Mouse (Mus musculus) ovary, postnatal 36 days (tissue): Measurements from ENCODE around the gene Arhgef2.
A peak's percentile ranks its signal among the peaks of the same experiment; 100 is the strongest.

Experiments used
- DNase-seq: peaks from one replicate; pipeline ENCODE4 v3.0.0; 2022; ENCODE audit warnings: low spot score, mixed read lengths

Gene Arhgef2

DNA sequence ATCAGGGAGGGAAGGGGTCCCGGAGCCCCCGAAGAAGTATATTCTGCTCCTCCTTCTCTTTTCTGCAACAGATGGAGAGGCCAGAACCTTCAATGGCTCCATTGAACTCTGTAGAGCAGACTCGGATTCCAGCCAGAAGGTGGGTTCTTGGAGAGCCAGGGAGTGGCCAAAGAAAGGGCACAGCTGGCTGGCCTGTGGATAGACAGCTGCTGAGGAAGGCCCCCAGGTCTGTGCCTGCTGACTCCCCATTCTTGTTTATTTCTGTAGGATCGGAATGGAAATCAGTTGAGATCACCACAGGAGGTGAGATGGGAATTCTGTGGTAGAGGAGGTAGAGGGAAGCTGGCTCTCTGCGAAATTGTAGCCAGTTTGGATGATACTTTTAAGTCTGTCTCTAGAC, 37.3 kb downstream of the Arhgef2 start:
- no peak for DNase-seq

DNA sequence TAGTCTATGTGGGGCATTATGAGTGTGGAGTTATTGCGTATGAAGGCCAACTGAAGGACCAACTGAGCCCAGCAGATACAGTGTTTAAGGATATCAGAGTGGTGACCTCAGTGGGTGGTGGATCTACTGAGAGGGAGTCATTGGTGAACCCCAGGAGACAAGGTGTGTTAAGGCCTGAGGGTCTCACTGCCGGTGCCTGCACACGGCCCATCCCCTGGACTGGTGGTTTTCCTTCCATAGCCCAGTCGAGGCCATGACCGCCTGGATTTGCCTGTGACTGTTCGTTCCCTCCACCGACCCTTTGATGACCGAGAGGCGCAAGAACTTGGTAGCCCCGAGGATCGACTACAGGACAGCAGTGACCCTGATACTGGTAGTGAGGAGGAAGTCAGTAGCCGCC, 40.2 kb downstream of the Arhgef2 start:
- no peak for DNase-seq

DNA sequence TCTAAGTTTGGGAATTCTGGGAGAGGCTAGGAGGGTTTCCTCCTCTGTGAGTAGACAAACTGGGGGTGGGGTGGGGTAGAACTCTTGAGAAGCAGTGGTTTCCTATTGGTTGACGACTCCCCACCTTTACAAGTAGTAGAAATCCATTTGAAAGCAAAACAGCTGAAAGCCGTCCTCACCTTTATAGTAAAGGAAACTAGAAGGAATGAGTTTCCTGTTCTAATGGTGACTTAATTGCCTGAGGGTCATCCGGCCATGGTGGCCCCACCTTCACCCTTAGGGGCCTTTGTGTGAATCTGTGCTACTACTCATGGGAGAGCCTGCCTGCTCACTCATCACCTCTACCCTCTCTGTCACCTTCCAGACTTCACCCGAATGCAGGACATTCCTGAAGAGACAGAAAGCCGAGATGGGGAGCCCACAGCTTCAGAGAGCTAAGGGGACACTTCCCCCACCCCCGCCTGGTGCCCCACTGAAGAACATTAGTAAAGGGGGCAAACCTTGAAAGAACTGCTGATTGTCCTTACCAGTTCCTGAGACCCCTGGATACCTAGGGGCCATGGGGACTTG, 40.7 kb downstream of the Arhgef2 start:
- DNase-seq = no peak

- DNase-seq = no peak
Measured at GRCm38 (mm10) chr3:88647076-88647475, 41.3 kb downstream of the Arhgef2 start.

DNA sequence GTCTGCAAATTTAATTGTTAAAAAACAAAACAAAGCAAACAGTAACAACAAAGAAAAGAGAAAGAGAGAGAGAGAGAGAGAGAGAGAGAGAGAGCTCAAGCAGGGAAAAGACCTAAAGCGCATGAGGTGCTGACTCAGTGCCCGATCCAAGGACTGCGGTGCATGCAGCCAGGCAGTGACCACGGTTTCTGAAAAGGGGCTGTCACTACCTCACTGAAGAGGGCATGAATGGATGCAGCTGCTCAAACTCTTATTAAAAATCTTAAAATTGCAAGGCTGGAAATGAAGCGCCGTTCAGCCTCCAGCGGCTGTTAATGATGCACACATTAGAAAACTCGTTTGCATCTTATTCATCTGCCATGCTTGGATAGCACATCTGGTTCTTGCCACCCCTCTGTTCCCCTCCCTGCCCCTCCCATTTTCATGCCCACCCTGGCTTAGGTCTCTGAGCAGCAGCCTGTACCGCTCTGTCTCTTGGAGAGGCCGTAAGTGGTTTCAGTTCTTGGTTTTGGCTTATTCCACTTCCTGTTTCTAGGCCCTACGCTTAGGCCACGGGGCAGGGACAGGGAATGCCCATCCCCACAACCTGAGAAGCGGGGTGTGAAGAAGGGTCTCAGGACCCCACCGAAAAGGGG, 42.1 kb downstream of the Arhgef2 start:
- DNase-seq = no peak

DNA sequence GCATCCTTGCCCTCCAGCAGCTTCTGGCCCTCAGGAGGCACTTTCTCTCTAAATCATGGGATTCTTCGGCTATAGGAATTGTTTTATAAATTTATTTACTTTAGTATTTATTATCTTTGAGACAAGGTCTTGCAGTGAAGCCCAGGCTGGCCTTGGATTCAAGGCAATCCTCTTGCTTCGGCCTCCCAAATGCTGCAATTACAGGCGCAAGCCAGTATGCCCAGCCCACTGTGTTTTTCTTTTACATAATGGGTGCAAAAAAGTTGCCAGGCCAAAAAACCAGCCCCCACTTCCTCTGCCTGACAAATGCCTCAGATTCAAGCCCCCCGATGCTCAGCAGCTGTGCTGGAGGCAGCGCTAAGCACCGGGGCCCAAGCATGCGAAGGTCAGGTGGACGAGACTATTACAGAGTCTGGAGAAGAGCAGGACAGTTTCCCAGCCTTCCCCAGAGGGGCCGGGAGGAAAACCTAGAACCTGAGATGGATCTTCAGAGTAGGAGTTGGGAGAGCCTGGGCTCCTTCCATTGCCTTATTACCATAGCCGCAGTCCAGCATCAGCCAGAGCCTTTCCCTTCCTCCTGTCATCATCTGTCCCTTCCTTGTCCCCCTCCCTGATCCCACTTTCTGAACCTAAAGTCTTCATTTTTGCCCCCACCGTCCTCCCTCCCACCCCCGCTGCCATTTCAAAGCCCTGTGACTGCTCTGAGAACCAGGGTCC, 42.8 kb downstream of the Arhgef2 start:
- DNase-seq = no peak

DNA sequence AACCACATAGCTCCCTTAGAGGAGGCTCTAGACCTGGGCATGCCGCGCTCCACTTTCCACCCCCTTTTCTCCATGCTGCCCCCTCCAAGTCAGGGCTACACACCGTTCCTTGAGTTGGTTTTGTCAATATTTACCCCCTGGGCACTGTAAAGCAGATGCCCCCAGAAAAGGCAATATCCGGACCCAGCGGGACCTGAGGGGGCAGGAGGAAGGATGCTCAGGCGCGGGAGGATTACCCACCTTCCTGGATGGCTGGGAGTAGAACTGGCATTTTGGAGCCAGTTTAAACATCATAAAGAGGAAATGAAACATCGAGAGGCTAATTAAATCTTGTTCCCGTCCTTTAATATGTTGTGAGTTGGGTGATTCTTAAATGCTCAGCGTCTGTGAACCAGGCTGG, 43.4 kb downstream of the Arhgef2 start:
- no peak for DNase-seq

DNA sequence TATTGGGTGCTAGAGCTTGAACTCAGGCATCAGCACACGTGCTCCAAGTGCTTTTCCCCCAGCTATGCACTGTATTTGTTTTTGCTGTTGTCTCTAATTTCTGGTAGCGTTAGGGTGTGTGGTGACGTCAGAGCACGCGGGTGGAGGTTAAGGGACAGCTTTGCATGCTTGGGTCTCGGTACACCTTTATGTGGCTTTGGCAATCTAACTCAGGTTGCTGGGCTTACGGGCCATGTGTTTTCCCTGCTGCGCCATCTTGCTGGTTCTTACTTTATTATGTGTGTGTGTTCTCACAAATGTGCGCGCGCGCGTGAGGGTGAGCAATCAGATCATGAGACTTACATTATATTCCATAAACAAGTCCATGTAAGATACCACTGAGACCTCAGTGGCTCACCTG, 44.2 kb downstream of the Arhgef2 start:
- DNase-seq = no peak

DNA sequence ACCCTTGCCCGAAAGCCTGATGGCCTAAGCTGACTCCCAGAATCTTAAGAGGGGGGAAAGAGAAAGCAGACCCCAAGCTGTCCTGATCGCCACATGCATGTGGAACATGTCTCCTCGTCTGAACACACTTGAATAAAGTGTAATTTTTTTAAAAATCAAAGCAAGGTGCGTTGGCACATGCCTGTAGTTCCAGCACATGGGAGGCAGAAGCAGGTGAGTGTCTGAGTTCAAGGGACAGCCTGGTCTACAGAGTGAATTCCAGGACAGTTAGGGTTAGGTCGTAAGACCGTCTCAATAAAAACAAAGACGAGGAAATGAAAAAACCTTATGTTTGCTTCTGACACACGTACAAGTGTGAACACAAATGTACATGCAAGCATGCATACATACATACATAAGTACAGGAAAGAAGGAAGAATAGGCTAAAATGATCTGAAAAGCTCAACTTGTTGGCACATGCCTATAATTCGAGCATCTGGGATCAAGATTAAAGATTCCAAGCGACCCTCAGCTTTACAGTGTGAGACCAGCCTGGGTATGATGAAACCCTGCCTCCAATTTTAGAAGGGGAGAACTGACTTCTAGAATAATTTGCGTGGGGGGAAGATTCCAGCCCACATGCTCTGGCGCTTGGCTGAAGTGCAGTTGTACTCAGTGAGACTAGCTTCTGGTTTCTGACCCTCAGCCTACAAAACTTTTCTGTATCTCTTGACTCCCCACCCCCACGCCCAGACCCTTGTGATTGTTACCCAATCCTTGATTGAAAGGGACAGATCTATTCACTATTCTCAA, 45.1 kb downstream of the Arhgef2 start:
- no peak for DNase-seq

DNA sequence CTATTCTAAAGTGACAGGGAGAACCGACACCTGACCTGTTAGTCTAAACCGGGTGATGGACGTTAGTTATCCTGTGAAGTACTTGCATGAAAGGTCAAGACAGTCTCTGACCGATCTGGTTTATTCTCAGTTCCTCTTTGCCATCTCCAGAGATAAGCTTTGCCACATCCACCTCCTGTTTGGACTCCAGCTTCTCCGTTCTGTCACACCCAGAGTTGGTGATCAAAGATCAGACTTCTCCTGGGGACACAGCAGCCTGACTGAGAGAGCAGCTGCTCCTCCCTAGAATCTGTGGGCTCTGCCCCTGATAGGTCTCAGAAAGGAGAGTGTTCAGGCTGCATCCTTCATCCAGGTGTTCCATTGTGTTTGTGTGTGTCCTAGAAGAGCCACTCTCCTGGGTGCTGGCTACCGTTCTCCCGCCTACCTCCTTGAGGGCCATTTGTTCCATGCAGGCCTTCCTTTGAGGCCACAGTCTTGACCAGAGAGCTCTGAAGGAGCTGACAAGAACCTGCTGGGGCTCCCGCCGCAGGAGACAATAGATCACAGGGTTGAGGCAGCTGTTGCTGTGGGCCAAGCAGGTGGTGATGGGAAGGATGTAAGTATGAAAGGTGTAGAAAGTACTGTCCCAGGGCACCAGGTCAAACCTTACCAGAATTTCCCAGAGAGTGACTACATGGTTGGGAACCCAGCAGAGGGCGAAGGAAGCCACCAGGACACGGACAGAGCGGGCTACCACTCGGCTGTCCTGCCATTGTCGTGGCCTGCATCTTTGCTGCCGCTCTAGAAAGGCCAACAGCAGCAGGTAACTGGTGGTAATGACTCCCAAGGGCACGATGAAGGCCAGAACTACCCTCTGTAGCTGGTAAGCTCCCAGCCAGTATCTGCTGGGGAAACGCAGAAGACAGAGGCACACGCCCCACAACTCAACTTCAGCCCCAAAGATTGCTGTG, 46.2 kb downstream of the Arhgef2 start:
- DNase-seq = no peak

DNA sequence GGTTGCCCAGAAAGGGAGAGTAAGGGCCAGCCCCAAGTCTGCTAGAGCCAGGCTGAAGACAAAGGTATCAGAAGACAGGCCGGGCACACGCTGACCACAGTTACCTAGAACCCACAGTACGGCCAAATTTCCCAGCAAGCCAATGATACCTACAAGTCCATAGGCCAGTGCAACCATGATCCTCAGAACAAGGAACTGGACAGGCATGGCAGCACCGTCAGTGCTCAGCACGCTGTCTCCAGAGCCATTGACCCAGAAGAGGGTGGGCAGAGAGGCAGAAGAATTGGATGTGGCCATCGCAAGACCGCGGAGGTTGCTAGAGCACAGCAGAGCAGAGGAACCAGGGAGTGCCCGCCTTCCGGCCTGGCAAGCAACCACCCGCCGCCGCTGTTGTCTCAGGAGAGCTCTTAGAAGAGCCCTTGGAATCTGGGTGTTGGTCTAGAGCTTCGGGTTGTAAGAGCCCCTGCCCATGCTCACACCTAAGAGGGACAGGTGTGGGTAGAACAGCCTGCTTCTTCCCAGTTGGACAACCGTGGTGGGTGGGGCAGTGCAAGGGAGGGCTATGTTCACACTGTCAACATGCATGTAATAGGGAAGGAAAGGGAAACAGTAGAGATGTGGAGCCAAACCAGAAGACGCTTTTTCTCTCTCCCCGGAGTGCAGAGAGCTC, 47.2 kb downstream of the Arhgef2 start, which contains the start of gene Rxfp4:
Rxfp4 (minus strand) TSS at position 297 of the 670 bp plus-strand sequence.
- DNase-seq = no peak

GRCm38 (mm10) chr3:88653516-88654370, 48.0 kb downstream of the Arhgef2 start:
- no peak for DNase-seq

GRCm38 (mm10) chr3:88654621-88655020, 48.9 kb downstream of the Arhgef2 start:
- no peak for DNase-seq

GRCm38 (mm10) chr3:88655619-88656018, 49.9 kb downstream of the Arhgef2 start:
- DNase-seq = no peak

DNA sequence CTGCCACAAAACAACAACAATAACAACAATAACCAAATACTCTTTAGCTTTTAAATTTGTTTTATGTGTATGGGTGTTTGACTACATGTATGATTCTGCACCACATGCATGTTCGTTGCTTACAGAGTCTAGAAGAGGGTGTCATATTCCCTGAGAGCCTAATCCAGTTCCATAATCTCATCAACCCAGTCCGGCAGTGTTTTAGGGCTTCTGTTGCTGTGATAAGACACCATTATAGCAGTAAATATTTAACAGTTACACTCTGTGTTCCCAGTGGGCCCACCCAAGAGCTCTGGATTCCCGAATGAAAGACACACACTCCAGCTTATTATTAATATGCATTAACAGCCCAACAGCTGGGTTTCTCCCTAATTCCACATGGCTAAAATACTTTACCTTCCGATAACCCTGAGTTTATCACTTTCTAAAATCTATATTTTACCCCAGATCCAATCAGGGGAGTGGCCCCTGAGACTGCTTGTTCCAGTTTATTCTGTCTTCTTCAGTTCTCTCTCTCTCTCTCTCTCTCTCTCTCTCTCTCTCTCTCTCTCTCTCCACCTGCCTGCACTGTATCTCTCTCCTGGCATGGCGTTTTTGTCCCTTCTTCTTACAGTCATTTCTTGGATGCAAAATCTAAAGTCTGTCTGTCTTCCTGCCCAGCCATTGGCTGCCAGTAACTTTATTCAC, 52.8 kb downstream of the Arhgef2 start:
- DNase-seq = no peak

DNA sequence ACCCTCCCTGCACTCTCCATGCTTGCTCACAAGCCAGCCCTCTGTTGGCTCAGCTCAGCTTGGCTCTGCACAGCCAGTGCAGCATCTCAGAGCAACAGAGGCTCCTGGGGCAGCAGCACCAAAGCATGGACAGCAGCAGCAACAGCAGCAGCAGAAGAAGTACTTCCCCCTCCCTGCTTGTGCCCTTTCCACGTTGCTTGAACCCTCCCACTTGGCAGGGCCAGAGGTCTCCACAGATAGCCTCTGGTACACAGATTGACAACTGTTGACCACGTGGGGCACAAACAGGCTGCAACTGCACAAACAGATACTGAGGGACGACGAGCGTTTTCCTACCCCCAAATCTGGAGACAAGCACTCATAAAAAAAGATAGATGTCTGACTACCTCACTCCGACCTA, 54.0 kb downstream of the Arhgef2 start:
- no peak for DNase-seq

- no peak for DNase-seq
Measured at GRCm38 (mm10) chr3:88664095-88664494, 58.3 kb downstream of the Arhgef2 start.

DNA sequence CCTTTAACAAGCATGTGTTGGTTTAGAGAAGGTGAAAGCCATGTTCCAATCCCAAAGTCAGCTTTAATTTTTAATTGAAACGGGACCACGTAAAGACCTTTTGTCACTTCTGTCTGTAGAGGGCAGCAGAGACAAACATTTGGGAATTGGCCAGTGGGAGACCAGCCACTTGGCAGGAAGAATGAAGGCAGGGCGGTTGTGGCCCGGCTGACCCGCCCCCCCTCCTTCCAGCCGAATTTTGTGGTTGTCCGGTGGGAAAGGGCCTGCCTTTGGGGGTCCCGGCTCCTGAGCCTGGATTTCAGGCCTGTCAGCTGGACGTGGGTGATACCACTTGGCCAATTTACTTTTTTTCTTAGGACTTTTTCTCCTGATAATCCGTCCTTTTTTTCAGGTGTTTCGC, 71.6 kb downstream of the Arhgef2 start:
- peak; percentile 53 for DNase-seq

DNA sequence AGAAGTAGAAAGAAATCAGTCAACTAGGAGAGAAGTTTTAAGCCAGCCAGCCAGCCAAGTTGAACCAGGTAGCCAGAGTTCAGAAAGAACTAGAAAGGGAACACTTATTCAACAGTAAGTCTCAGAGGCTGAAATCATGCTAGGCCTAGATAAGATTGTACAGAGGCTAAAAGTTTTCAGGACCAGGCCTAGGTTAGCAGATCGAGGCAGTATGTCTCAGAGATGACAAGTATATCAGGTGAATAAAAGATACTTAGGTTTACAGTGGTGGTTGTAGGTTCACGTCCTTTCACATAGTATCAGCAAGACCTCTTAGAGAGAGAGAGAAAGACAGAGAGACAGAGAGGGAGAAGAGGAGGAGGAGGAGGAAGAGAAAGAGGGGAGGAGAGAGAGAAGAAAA, 78.0 kb downstream of the Arhgef2 start:
- no peak for DNase-seq
